Mouse (Mus musculus) left cerebral cortex, adult 18-20 months (tissue): ENCODE measurements around the gene Ceacam2. TPM values are rescaled to one million over a fixed set of nuclear protein-coding genes. Genes with fewer than 3 reads are reported as not detected.
"Not testable (repeated sequence)": the region's sequence is repeated elsewhere in the genome, so short reads cannot be mapped to it uniquely, and the experiment has no call there.

Source experiments
- DNase-seq, 2 experiments: peaks; one replicate each; pipeline ENCODE4 v3.0.0; 2021 to 2022; ENCODE audit warnings: low spot score in 2 of 2, mixed read lengths in 1 of 2
- long read RNA-seq, 2 experiments: library from polyadenylated mRNA; stranded (forward); transcript quantifications; one replicate each; pipeline ENCODE4 v2.0.0; 2021
- total RNA-seq, 2 experiments: library from RNA; stranded (reverse); gene quantifications; 2 replicates each; pipeline ENCODE4 v1.2.3; 2021

The Ceacam2 gene
- total RNA-seq = under 1 TPM; 0.33 to 0.37 TPM
- long read RNA-seq, experiment 1, partial matches to known transcripts = 0 of 7 reads
- long read RNA-seq, experiment 1, other reads (novel, unspliced or antisense) = 7 of 7 reads
- long read RNA-seq, experiment 2, partial matches to known transcripts = 0 of 4 reads
- long read RNA-seq, experiment 2, other reads (novel, unspliced or antisense) = 4 of 4 reads

DNA sequence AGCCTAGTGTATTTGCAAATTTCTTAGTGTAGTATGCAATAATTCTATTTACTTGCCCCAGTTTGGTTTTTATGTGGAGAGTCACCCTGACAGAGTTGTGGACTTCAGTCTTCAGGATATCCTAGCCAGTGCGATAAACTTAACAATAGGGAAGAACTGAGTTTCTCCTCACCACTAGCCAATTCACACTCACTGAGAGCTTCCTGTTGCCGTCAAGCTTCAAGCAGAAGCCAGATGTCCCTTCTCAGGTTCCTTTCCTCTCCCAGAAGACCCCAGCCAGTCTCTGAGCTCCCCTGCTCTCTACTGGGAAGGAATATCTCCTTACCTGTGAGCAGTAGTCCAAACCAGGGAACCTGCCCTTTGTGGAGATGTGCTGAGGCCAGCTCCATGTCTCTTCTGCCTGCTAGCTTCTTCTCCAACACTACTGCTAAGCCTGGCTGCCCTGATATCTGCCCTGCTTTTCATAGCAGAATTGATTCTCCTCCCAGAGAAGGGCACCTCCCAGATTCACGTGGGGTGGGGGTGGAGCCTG is at the start of gene Ceacam2:
Gene Ceacam2 (minus strand): TSS at position 482 of the 532 bp plus-strand sequence.
- not testable (repeated sequence) for DNase-seq

DNA sequence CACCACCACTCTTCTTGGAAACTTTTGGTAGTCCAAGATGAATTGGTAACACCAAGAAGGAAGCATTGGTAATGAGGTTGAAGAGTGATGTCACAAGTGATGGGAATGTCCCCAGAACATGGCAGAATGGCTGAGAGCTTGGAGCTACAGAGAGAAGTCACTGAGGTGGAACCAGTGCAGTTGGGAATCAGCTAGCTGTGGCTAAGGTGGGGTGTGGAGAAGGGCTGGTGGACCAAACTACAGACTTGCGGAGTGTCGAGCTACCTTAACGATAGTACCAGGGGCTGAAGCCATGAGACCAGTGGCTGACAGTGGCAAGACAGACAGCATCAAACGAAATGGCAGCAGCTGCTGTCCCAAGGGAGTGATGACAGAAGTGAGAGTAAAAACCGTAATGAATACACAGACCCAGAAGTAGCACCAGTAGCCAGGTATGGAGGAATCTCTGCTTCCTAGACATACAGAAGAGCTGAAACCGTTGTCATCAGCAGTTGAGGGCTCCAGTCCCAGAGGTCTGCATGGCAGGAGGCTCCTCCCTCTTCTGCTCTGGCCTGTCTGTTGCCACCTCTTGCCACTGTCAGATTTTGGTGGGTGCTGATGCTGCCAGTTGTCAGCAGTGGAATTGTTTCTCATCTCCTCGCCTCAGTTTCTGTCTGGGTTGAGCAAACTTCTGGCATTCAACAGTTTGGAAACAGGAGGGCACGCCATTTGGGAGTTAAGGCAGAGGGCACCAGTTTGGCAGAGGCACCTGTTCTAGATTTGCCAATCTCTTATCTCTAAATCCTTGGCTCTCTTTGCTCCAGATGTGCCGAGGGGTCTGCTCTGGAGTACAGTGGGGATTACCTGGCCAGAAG is 45.9 kb upstream of the Ceacam2 start:
- no peak for DNase-seq

DNA sequence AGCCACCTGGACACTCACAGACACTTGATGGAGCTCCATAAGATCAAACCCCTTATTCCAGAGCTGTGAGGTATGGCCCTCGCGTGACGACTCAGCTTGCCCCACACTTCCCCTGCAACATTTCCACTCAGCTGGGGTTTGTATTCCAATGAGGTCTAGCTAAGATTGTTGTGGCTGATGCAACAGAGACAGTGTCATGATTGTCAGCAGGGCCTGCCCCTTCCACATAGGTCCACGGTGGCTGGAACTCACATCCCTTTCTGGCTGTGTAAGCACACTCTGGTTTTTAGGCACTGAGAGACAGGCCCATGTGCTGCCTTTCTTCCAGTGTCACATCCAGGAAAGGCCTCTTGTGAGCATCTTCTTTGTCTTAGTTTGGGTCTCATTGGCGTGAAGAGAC is 45.0 kb upstream of the Ceacam2 start:
- DNase-seq = no peak

DNA sequence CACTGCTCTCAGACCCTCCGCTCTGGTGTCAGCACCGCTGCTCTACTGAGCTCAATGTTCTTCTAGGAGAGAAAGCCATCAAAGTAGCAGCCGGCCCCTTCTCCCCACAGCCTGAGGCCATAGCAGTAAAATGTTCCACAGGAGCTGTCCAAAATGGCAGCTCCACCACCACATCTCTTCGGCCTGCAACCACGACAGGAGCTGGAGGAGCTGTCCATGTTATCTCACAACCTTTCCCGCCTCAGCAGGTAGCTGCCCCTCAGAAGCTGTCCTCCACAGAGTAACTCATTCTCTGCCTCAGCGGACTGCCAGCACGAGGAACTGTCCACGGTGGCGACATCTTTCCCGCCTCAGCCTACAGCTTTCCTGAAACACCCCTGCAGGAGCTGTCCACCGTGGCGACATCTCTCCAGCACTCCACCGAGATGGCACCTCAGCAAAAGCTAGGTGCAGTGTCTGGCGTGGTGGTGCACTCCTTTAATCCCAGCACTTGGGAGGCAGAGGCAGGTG is 42.7 kb upstream of the Ceacam2 start:
- DNase-seq = no peak

DNA sequence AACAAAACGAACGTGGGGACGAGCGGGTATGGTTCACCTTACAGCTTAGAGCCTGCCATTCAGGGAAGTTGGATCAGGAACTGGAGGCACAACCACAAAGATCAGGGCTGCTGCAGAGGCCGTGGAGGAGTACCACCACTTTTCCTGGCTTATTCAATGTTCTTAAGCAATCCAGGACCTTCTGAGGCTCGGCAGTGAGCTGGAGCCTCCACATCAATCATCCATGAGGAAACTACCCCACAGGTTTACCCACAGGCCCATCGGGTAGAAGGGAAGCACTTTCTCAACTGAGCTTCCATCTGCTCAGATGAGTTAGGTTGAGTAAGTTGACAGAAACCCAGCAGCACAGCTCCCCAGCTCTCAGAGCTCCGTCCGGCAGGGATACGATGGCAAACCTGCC is 39.8 kb upstream of the Ceacam2 start:
- no peak for DNase-seq

DNA sequence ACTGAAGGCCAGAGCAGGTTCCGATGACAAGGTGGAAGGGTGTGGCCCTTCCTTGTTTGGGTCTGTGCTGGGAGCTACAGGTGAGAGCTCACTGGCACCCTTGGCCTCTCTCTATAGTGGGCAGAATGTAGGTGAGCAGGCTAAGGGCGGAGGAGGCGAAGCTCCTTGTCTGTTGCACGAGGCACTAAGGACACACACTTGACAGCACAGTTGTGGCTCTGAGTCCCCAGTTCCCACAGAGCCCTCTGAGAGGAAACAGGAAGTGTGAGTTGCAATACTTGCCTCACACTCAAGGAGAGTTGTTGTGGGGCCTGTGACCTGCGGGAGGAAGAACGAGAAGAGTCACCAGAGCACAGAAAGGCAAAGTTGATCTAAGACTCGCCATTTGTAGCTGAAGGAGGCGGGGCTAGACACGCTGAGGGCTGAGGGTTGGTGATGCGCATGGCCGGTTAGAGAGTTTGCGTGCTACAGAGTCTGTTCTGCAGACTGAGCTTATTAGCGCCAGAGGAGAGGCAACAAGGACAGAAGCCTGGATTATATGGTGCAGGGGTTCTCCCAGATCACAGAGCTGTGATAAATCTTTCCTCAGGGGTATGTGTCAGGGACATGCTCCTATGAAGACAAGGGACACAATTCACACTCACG is 37.3 kb upstream of the Ceacam2 start:
- not testable (repeated sequence) for DNase-seq

DNA sequence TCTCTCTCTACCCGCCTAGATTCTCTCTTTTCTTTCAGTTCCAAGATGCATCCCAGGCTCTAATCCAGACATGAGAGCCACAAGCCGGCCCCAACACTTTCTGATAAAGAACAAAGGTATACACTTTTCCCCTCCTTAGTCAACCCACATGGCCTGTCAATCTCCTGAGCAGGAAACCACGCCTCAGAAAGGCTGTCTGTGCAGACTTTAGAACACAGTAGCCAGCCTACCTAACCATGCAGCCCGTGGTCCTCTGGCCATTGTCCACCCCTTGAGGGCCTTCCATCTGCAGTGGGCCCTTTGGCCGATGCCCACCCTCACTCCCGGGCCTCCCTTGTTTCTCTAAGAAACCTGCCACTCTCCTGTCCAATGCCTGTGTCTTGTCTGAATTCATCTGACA is 36.7 kb upstream of the Ceacam2 start:
- not testable (repeated sequence) for DNase-seq

DNA sequence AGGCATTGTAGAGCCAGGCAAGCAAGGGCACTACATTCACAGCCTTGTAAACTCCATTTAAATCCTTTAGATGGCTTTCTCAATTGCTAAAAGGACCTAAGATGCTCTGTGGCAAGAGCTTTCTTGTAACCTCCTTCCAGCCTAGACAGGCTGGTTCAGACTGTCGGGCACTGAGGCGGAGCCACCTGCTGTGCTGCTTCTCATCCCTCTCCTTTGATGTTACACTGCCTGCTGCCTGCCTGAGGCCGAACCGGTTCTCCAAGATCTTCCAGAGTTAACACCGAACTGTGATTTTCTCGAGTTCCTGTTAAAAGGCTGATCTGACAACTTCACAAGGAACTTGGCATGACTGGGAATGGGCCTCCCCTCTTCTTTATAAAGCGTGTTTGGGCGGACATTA is 36.2 kb upstream of the Ceacam2 start:
- DNase-seq = no peak

DNA sequence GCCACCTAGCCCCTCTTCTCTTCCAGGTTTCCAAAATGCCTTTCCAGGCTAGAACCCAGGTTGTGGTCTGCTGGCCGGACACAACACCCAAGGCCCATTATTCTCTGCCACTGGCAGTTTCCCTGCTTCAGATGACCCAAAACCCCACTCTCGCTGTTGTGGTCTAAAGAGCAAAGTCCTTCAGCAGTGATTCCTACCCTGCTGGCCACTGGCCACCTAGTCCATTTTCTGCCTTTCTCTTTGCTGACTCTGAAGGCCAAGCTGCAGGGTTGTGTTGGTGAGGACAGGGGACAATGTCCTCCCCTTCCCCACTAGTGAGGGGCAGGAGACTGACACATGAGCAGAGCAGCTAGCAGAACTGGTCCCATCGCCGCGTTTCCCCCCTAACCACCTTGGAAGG is 35.4 kb upstream of the Ceacam2 start:
- DNase-seq = no peak

DNA sequence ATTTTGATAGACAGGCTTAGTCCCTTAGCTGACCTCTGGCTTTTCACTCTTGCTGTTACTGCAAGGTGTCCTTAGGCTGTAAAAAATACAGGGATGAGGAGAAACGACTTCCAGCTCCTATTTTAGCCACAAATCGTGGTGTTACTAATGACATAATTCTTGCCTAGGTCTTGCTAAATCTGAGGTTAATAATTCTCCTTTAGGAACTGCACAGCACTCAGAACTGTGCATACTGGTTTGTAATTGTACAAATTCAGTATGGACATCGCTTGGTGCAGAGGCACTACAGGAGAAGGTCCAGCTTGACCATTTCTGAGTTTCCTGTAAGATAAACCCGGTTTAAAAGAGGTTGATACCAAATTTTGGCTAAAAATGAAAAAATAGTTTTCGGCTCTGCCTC is 34.1 kb upstream of the Ceacam2 start:
- not testable (repeated sequence) for DNase-seq

DNA sequence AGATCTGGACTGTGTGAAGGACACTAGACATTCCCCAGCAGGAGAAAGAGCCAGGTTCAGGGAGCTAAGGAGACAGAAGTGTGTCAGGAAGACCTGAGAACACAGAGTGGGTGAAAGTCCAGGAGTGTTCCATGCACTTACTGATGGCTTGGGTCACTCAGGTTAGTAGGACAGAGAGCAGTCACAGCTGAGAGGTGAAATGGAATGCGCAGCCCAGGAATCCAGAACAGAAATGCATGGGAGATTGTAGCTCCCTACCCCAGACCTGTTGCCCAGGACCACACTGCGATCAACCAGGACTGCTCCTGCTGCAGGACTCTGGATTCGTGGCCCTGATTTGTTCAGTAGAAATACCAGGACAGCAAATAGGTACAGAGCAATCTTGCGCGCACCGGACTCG is 29.1 kb upstream of the Ceacam2 start:
- no peak for DNase-seq

DNA sequence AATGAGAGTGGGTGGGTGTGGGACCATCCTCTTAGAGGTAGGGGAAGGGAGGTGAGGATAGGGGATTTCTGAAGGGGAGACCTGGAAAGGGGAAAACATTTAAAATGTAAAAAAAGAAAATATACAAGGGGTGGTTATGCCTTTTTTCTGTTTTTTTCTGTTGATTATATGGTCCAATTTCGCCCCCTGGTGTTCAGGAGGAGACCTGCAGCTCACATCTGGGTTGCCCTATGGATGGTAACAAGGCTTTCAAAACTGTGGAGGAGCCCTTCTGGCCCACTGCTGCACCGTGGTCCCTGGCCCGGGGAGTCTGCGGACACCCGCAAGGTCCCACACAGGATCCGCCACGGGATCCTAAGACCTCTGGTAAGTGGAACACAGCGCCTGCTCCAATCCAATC is 1.8 kb upstream of the Ceacam2 start:
- not testable (repeated sequence) for DNase-seq

DNA sequence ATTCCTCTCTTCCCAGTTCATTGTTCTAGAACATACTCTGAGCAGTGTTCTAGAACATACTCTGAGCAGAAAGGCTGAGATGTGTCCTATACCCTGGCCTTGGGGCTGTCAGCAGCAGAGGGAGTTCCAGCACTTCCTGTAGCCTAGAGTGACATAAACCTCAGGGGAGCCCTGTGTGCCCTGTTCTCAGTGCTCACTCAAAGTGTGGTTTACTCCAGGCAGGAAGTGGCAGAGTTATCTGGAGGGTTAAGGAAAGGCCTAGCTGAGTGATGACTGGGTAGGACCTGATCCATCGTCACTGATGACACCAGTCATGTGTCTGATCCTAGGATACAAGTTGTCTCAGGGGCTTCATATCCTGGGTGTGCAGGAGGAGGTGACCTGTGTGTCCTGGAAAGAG is 297 bp upstream of the Ceacam2 start:
- not testable (repeated sequence) for DNase-seq

DNA sequence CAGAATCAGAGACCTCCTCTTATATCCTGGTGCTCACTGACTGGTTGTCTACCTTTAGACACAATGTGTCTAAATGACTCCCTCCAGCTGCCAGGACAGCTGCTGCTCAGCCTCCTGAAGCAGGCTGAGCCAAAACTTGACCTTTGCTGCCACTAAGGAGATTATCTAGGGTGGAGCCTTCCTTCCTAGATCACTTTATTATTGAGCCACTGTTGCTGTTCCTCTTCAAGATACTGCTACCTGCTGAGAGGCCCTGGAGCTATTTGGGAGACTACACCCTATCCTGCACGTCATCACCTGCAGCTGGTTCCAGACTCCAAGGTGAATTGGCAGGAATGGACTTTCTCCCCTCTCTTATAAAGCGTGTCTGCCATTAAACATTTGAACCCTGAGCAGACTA is 8.8 kb downstream of the Ceacam2 start:
- DNase-seq = no peak

DNA sequence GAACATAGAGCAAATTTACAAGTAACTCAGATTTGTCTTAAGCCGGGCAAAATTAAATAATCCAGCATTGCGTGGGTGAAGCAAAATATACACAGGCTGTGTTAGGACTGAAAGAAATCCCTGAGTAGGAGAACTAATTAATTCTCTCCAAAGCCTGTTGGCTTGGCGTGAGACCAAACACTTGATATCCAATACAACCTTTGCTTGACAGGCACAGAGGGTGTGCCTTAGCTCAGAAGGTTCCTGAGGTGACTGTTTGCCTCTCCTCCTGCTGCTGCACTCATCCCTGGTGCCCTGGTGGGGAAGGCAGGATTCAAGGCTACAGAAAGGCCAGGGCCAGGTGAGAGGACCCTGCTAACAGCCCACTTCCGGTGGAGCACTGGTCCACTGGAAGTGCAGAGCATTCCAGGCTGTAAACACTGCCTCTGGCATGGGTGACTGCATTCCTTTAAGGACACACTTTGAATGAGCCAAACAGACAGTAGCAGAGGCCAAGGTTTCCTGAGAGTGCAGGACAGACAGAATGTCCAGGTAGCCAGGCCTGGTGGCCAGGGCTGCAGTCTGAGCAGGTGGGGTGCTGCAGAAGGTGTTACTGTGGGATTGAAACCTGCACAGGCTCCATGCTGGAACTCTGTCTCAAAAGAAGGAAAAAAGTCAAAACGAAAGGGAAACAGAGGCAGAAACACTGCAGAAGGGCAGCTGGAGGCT is 23.4 kb downstream of the Ceacam2 start:
- DNase-seq = not testable (repeated sequence)

DNA sequence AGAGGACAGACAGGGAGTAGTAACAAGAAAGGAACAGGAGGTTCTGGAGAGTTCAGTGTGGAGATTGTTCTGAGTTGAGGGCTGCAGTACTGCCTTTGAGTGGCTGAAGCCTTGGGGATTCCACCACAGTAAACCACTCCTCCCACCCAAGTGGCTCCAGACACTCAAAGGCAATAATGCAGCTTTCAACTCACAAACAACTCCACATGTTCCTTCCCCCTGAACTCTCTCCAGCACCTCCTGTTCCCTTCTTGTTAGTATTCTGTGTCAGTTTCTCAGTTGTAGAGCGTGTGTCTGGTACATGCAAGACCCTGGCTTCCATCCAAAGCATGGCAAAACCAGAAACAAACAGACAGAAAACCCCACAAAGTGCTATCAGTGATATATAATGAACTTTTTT is 24.0 kb downstream of the Ceacam2 start:
- not testable (repeated sequence) for DNase-seq

DNA sequence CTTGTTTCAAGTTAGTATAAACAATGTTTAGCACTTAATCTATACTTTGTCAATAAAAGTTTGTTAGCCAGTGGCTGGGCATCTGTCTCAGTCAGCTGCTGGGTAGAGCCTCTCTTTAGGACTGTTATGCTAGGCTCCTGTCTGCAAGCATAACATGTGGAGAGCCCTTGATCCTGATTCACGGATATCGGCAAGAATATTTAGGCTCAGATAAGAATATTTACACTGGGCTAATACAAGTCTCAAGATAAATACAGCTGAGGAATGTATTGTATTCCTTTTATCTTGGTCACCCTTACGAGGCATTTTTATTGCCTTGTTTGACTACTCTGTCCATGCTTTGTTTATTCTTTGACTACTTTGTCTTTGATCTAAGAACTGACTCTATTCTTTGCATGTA is 29.7 kb downstream of the Ceacam2 start:
- no peak for DNase-seq

DNA sequence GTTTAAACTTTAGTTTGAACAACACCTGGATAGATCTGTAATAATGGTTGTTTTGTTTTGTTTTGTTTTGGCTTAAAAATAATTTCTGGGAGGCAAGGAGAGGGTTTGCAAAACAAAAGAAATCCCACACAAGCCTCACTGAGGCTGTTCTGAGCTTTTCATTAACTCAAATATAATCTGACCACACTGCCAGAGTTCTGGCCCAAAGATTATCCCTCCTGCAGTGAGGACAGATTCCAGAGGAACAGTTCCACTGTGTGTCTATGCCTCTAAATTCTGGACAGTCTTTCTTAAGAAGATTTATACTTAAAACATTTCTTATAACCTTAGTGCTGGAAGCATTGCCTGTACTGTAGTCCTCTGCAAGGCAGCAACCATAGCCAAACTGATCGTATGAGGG is 45.0 kb downstream of the Ceacam2 start:
- no peak for DNase-seq

DNA sequence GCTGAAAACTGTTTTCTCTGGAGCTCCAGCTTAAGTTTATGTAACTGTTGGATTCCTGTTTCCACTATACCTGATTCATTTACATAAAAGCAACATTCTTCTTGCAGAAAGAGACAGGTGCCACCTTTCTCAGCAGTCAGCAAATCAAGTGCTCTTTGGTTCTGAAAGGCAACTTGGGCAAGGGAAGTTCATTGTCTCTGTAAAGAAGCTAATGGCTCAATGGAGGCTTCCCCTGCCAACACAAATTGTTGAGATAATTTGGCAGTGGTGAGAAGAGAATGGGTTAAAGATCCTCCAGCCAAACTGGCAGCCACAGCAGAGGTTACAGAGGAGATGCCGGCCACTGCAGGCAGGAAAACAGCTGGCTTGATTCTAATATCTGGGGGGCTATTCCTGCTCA is 49.0 kb downstream of the Ceacam2 start:
- not testable (repeated sequence) for DNase-seq

DNA sequence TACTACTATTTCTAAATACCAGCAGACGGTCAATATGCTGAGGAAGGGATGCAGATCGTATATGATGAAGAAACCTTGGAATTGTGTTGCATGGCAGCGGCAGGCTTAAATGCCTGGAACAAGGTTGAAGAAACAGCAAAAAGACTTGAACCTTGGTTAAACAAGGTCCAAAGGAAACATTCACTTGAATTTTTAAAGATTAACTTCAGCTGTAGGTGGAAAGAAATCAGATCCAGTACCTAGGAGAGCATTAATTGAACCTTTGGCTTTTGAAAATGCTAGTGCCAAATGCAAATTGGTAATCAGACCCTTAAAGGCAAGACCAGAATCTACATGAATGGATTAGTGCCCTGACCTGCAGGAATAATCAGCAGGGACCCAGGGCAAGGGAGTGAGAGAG is 50.3 kb downstream of the Ceacam2 start:
- DNase-seq = not testable (repeated sequence)

DNA sequence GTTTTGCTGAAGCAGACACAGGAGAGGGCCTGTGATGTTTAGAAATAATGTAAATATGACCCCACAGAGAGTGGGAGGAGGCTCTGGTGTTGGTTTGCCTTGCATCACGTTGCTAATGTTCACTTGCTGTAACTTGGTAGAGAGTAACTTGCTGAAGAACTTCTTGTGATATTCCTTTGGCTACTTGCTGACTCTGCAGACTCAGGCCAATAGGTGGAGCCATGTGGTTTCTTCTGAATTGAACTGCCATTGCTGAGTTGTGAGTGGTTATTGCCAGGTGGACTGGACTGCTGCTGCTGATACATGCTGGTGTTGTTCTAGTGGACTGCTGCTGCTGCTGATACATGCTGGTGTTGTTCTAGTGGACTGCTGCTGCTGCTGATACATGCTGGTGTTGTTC is 53.5 kb downstream of the Ceacam2 start:
- peak in 1 of 2 experiments; percentile 29 for DNase-seq
